Mouse (Mus musculus) heart, postnatal 0 days (tissue): ENCODE results near the gene Ezh1. TPM values are rescaled to one million over a fixed set of nuclear protein-coding genes. Genes with fewer than 3 reads are reported as not detected.

Experiments
- ATAC-seq: fragments of 200-750 bp; cut with Nextera tagmentation; 2 replicates; pipeline ENCODE4 v1.8.0; 2017; ENCODE audit warnings: low read depth, moderate number of reproducible peaks, moderate library complexity; ENCODE audit not compliant: insufficient read depth
- DNase-seq: peaks from one replicate; pipeline ENCODE4 v3.0.0-alpha.2; 2016; ENCODE audit warnings: low spot score
- H3K27ac ChIP-seq: fragments of 300-500 bp; sonication (generic); 2 replicates; pipeline ENCODE4 v1.5.1; 2014; ENCODE audit warnings: low read depth, mild to moderate bottlenecking
- H3K27me3 ChIP-seq: fragments of 300-500 bp; sonication (generic); 2 replicates; pipeline ENCODE4 v1.6.1; 2014; ENCODE audit warnings: low read length, mixed read lengths; ENCODE audit not compliant: control insufficient read depth, insufficient read depth
- H3K36me3 ChIP-seq: fragments of 300-500 bp; sonication (generic); replicated peaks from 2 replicates; pipeline ENCODE4 v1.6.1; 2014; ENCODE audit warnings: low read length, mixed read lengths; ENCODE audit not compliant: control insufficient read depth, insufficient read depth
- H3K4me1 ChIP-seq: fragments of 300-500 bp; sonication (generic); 2 replicates; pipeline ENCODE4 v1.6.1; 2014; ENCODE audit warnings: antibody characterized with exemption; ENCODE audit not compliant: control insufficient read depth, insufficient read depth
- H3K4me2 ChIP-seq: fragments of 300-500 bp; sonication (generic); 2 replicates; pipeline ENCODE4 v1.6.1; 2014; ENCODE audit warnings: low read depth, mild to moderate bottlenecking, low read length, moderate library complexity
- H3K4me3 ChIP-seq: fragments of 300-500 bp; sonication (generic); 2 replicates; pipeline ENCODE4 v1.5.1; 2014; ENCODE audit warnings: low read depth, low read length
- H3K9ac ChIP-seq: fragments of 300-500 bp; sonication (generic); replicated peaks from 2 replicates; pipeline ENCODE4 v1.6.1; 2014; ENCODE audit warnings: low read depth, low read length, mixed read lengths
- H3K9me3 ChIP-seq: fragments of 300-500 bp; sonication (generic); replicated peaks from 2 replicates; pipeline ENCODE4 v1.6.1; 2016; ENCODE audit warnings: low read length; ENCODE audit not compliant: control insufficient read depth
- CTCF ChIP-seq: IDR thresholded peaks from 2 replicates; pipeline ENCODE4 v1.5.1; 2016; ENCODE audit warnings: antibody characterized with exemption, control low read depth, low read depth
- EP300 ChIP-seq: IDR thresholded peaks from 2 replicates; pipeline ENCODE4 v1.6.1; 2016; ENCODE audit warnings: antibody characterized with exemption, low read depth
- WGBS: fragments of 180-500 bp; shearing (Covaris S2); extraction: QIAGEN DNeasy Blood & Tissue Kit; methylation state at CpG from one replicate; pipeline ENCODE4 v1.1.7; 2014; 5-methylcytosine and 5-hydroxymethylcytosine counted together
- polyA plus RNA-seq: library from polyadenylated mRNA; unstranded; fragments of >200 nt; fragmentation: Nextera tagmentation; extraction: Ambion mirVana; gene quantifications from 2 replicates; pipeline ENCODE4 v1.2.1, GENCODE M21; 2015
- total RNA-seq: library from RNA; depleted of rRNA; stranded (reverse); fragments of >200 nt; gene quantifications from 2 replicates; pipeline ENCODE4 v1.2.3, GENCODE M21; 2014; ENCODE audit warnings: low replicate concordance; rRNA removed

Ezh1 gene
- total RNA-seq (12.0 and 16.4 TPM in 2 replicates), polyA plus RNA-seq (12.1 and 13.1 TPM in 2 replicates)

DNA sequence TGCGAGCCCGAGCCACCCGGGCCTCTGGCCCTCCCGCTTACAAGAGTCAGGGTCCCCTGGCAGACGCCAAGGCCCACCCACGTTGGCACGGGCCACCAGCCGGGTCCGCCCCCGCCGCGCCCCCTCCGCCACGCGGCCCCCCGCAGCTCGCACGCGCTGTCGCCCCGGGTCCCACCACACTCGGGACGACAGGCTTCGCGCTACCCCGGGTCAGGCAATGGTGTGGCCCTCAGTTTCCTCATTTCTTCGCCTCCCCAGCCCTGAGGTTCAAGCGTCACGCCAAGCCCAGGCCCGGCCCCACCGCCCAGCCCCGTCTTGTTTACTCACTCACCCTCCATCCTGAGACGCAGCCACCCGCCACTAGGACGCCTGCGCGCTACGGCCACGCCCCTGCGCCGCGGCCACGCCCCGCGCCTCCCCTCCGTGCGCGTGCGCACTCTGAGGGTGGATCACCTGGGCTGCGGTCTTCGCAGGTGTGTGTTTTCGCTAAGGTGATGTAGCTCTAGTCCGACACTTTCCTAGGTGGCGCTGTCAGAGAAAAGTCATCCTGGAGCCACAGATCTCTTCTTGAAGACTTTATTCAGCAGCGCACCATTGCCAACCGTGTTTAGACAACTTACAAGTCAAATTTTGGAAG is at the start of gene Ezh1:
Gene Ezh1, minus strand, starts transcription at position 399 of the 637 bp plus-strand sequence.
- H3K4me2 ChIP-seq: peak within 1 kb of the TSS; percentile 96
- no peaks in the 10 kb centered on the region for H3K36me3 ChIP-seq
- DNase-seq (peak; percentile 69), ATAC-seq (peak; percentile 82)
- peak within 1 kb of the TSS; percentile 89 for H3K4me3 ChIP-seq
- H3K4me1 ChIP-seq: no peaks in the 10 kb centered on the region
- TF ChIP-seq CTCF: no peak
- no peak for TF ChIP-seq EP300
- H3K27ac ChIP-seq: peak within 1 kb of the TSS; percentile 81
- H3K9ac ChIP-seq: peak within 1 kb of the TSS; percentile 83
- WGBS: under 1% methylated on average over 56 of the region's 56 CpGs
- H3K27me3 ChIP-seq: 0 out of 2 replicates have a peak, but pooled peaks cover 3% of the 10 kb centered on the region
- no peaks in the 10 kb centered on the region for H3K9me3 ChIP-seq

DNA sequence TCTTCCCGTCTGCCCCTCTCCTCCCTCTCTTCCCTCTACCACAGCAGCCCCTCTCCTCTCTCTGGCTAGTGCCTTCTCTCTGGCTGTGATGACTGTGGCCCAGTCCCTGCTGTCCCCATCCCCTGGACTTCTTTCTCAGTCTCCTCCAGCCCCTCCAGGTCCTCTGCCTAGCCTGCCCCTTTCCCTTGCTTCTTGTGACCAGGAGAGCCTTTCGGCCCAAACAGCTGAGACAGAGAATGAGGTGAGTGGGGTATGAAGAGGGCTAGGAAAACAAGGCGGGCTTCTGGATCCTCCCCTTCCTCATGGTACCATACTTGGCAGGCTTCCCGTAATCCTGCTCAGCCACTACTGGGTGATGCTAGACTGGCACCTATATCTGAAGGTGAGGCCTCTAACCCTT is 49.0 kb upstream of the Ezh1 start:
- Histone ChIP-seq H3K27ac (no peak overlapping the region), H3K4me3 (no peak overlapping the region), H3K9ac (no peak overlapping the region), H3K36me3 (no peaks in the 10 kb centered on the region), H3K27me3 (no peaks in the 10 kb centered on the region), H3K9me3 (no peaks in the 10 kb centered on the region), H3K4me1 (peaks cover 25% of the 10 kb centered on the region), H3K4me2 (no peak overlapping the region)
- WGBS: 66% methylated on average over 4 of the region's 4 CpGs
- ATAC-seq (no peak), DNase-seq (no peak)
- TF ChIP-seq CTCF (no peak), EP300 (no peak)

DNA sequence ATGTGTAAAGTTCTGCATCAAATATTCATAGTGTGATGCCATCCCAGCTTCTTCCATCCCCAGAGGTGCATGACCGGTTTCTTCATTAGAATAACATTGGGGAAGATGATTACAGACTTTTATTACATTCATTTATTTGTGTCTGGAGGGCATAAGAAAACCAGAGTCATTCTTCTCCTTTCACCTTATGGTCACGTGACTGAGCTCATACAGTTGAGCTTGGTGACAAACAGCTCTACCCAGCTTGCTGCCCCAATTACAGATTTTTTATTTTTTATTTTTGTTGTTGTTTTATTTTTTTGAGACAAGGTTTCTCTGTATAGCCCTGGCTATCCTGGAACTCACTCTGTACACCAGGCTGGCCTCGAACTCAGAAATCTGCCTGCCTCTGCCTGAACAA is 46.2 kb upstream of the Ezh1 start:
- DNase-seq: no peak
- no peaks in the 10 kb centered on the region for H3K36me3 ChIP-seq
- no peak overlapping the region for H3K4me3 ChIP-seq
- 81% methylated on average over 3 of the region's 3 CpGs for WGBS
- H3K27me3 ChIP-seq: no peaks in the 10 kb centered on the region
- TF ChIP-seq EP300: no peak
- TF ChIP-seq CTCF: no peak
- H3K4me1 ChIP-seq: peaks cover 12% of the 10 kb centered on the region
- no peak overlapping the region for H3K27ac ChIP-seq
- no peak overlapping the region for H3K4me2 ChIP-seq
- ATAC-seq: no peak
- H3K9me3 ChIP-seq: no peaks in the 10 kb centered on the region
- H3K9ac ChIP-seq: no peak overlapping the region

DNA sequence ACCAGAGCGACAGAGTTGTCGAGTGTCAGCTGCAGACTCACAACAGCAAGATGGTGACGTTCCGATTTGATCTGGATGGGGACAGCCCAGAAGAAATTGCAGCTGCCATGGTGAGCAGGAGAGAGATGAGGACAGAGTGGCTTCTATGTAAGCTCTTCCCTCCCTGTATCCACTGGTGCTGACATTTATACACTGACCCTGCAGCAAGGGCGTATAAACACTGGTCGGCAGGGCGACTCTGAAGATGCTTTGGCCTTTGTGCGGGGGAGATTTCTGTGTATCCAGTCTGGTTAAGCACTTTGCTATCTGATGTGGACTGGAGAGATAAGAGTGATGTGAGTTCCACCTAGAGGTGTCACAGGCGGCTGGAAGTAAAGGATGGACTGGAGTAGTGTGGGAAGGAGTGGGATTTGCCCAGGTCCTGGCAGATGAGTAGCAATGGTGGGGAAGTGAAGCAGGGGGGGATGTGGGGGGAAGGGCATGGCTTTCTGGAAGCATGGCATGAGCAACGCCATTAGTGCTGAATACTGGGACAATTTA is 43.4 kb upstream of the Ezh1 start:
- Histone ChIP-seq H3K36me3 (no peaks in the 10 kb centered on the region), H3K27me3 (peaks cover 15% of the 10 kb centered on the region), H3K4me2 (no peak overlapping the region), H3K4me3 (no peak overlapping the region), H3K4me1 (peaks cover 5% of the 10 kb centered on the region; the same call in 1 of the 2 replicates), H3K9me3 (no peaks in the 10 kb centered on the region), H3K27ac (no peak overlapping the region), H3K9ac (no peak overlapping the region)
- TF ChIP-seq CTCF: no peak
- no peak for TF ChIP-seq EP300
- DNase-seq (no peak), ATAC-seq (0 out of 2 replicates have a peak, but pooled peaks have one; percentile 27)
- WGBS: 14% methylated on average over 10 of the region's 10 CpGs

DNA sequence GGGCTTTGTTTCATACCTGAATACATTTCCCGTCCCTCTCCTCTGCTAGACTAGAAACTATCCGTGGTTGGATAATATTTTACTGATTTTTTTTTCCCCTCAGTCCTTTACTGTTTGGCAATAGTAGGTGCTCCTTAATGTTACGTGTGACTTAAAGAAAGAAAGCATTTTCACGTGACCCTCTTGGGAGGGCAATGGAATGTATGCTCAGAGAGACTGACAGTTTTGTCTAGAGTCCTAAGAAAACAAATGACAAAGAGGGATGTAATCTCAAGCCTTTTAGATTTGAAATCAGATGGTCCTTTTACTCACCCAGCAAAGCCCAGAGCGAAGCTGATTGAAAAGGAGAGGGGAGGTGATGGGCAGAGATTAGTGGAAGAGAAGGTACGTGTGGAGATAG is 39.6 kb upstream of the Ezh1 start:
- Histone ChIP-seq H3K4me3 (no peak overlapping the region), H3K4me1 (peaks cover 17% of the 10 kb centered on the region; the same call in 1 of the 2 replicates), H3K27ac (no peak overlapping the region), H3K9me3 (no peaks in the 10 kb centered on the region), H3K36me3 (no peaks in the 10 kb centered on the region), H3K4me2 (no peak overlapping the region), H3K27me3 (peaks cover 40% of the 10 kb centered on the region), H3K9ac (no peak overlapping the region)
- no peak for DNase-seq
- TF ChIP-seq CTCF (no peak), EP300 (no peak)
- 31% methylated on average over 6 of the region's 6 CpGs for WGBS
- no peak for ATAC-seq
